Mouse (Mus musculus) spleen, adult 2 months (tissue): ENCODE measurements around the gene Ndufb7. TPM values are rescaled to one million over a fixed set of nuclear protein-coding genes. Genes with fewer than 3 reads are reported as not detected.

Experiments
- DNase-seq, 2 experiments: peaks; one replicate each; pipeline versions ENCODE4 v3.0.0 to v3.0.0-alpha.2; 2012 to 2021; ENCODE audit warnings: low spot score in 2 of 2, low read depth in 1 of 2
- H3K27ac ChIP-seq: fragments of 200-500 bp; 2 replicates; pipeline ENCODE4 v1.5.1; 2012; ENCODE audit warnings: low read length, inconsistent platforms; ENCODE audit not compliant: insufficient read depth
- H3K27me3 ChIP-seq: fragments of 200-500 bp; 2 replicates; pipeline ENCODE4 v1.6.1; 2012; ENCODE audit warnings: mild to moderate bottlenecking, moderate library complexity, low read length, inconsistent platforms; ENCODE audit not compliant: control insufficient read depth, insufficient read depth
- H3K36me3 ChIP-seq: fragments of 200-500 bp; 2 replicates; pipeline ENCODE4 v1.6.1; 2012; ENCODE audit warnings: mild to moderate bottlenecking, low read length, inconsistent platforms; ENCODE audit not compliant: control insufficient read depth, insufficient read depth
- H3K4me1 ChIP-seq: fragments of 200-500 bp; 2 replicates; pipeline ENCODE4 v1.6.1; 2011; ENCODE audit warnings: inconsistent platforms; ENCODE audit not compliant: control insufficient read depth, insufficient read depth, insufficient read length
- H3K4me3 ChIP-seq: fragments of 200-500 bp; 2 replicates; pipeline ENCODE4 v1.5.1; 2011; ENCODE audit warnings: mild to moderate bottlenecking, inconsistent platforms; ENCODE audit not compliant: insufficient read depth, insufficient read length; ENCODE audit errors: extremely low read depth
- CTCF ChIP-seq: fragments of 200-500 bp; IDR thresholded peaks from 2 replicates; pipeline ENCODE4 v1.5.1; 2011; ENCODE audit warnings: mild to moderate bottlenecking, inconsistent platforms; ENCODE audit not compliant: insufficient read depth, insufficient read length, insufficient replicate concordance; ENCODE audit errors: extremely low read depth
- POLR2A ChIP-seq: fragments of 200-500 bp; IDR thresholded peaks from 2 replicates; pipeline ENCODE4 v1.6.1; 2011; ENCODE audit warnings: low read depth, low read length, inconsistent platforms
- WGBS: fragments of 180-500 bp; shearing (Covaris S2); methylation state at CpG from one replicate; pipeline ENCODE4 v1.1.7; 2018; 5-methylcytosine and 5-hydroxymethylcytosine counted together
- polyA plus RNA-seq: library from polyadenylated mRNA; depleted of rRNA; stranded (reverse); fragments of >200 nt; gene quantifications from 2 replicates; pipeline ENCODE4 v1.2.3, GENCODE M21; 2012

Ndufb7 gene
- polyA plus RNA-seq, 1 experiment: 169 TPM

DNA sequence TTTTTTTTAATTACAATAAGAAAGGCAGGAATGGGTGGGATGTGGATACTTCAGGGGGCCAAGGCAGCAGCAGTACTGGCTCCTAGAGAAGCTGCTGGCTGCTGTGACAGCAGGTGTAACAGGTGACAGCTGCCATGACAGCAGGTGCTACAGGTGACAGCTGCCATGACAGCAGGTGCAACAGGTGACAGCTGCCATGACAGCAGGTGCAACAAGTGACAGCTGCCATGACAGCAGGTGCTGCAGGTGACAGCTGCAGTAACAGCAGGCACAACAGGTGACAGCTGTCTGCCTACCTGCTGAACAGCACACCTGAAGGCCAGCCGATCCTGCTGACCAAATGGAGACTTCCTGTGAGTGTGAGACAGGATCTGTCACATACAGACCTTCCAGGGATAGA is 18.3 kb downstream of the Ndufb7 start:
- TF ChIP-seq POLR2A: no peak
- TF ChIP-seq CTCF: no peak
- 89% methylated on average over 1 of the region's 1 CpGs for WGBS
- no peak overlapping the region for H3K4me3 ChIP-seq
- no peaks in the 10 kb centered on the region for H3K36me3 ChIP-seq
- no peak overlapping the region for H3K27ac ChIP-seq
- no peaks in the 10 kb centered on the region for H3K4me1 ChIP-seq
- H3K27me3 ChIP-seq: no peaks in the 10 kb centered on the region
- DNase-seq: no peak

DNA sequence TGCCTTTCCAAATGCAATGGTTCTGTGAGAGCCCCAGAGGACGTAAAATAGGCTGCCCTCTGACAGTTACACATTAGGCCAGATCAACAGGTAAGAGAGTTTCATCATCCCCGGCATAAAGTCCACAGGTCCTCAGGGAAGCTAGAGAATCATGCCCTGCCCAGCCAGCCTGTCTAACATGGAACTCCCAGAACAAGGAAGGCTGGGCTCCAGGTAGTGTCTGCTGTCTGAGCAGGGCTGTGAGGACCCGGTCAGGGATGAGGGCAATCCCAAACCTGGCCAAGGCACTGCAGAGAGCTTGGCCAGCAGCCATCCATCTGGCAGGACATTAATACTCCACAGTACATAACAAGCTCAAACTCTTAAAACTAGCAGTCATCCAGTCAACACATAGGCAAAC is 18.9 kb downstream of the Ndufb7 start:
- Histone ChIP-seq H3K27me3 (no peaks in the 10 kb centered on the region), H3K4me1 (no peaks in the 10 kb centered on the region), H3K36me3 (no peaks in the 10 kb centered on the region), H3K27ac (no peak overlapping the region), H3K4me3 (no peak overlapping the region)
- 95% methylated on average over 3 of the region's 3 CpGs for WGBS
- no peak for TF ChIP-seq CTCF
- TF ChIP-seq POLR2A: no peak
- no peak for DNase-seq

DNA sequence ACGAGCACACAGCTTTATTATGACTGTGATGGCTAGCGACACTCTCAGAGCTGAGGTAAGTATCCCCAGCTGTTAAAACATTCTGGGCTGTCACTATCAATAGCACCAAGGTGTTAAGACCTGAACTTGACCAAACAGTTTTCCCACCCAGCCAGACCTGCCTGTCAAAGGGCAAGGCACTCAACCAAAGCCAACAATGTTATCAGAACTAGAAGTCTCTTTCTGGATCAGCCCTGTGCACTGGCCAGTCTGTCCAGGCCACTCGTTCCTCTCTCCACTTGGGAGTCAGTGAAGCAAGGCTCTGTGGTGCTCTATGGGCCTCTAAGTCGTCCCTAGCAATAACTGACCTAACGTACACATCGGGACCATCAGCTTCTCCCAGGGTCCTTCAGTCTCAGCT is 21.2 kb downstream of the Ndufb7 start:
- no peak for DNase-seq
- no peak for TF ChIP-seq CTCF
- TF ChIP-seq POLR2A: no peak
- 94% methylated on average over 6 of the region's 6 CpGs for WGBS
- Histone ChIP-seq H3K27me3 (no peaks in the 10 kb centered on the region), H3K4me3 (no peak overlapping the region), H3K27ac (no peak overlapping the region), H3K4me1 (no peaks in the 10 kb centered on the region; the same call in 1 of the 2 replicates), H3K36me3 (no peaks in the 10 kb centered on the region)

DNA sequence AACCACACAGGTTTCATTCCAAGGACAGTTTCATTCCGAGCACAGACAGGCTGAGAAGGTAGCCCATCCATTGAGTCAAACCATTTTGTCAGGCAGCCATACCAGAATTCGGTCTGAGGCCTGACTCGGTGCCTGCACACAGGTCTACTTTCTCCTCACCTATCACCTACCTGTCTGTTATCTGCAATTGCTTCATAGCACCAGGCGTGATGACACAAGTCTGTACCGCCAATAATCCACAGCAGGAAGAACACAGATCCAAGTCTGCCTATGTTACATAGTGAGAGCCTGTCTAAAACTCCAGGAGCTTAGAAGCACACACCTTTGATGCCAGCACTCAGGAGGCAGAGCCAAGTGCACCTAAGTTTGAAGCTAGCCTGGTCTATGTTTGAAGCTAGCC is 22.4 kb downstream of the Ndufb7 start:
- TF ChIP-seq CTCF (no peak), POLR2A (no peak)
- no peaks in the 10 kb centered on the region for H3K27me3 ChIP-seq
- H3K4me1 ChIP-seq: no peaks in the 10 kb centered on the region; the same call in 1 of the 2 replicates
- WGBS: 95% methylated on average over 5 of the region's 5 CpGs
- no peaks in the 10 kb centered on the region for H3K36me3 ChIP-seq
- no peak for DNase-seq
- H3K27ac ChIP-seq: no peak overlapping the region
- no peak overlapping the region for H3K4me3 ChIP-seq

DNA sequence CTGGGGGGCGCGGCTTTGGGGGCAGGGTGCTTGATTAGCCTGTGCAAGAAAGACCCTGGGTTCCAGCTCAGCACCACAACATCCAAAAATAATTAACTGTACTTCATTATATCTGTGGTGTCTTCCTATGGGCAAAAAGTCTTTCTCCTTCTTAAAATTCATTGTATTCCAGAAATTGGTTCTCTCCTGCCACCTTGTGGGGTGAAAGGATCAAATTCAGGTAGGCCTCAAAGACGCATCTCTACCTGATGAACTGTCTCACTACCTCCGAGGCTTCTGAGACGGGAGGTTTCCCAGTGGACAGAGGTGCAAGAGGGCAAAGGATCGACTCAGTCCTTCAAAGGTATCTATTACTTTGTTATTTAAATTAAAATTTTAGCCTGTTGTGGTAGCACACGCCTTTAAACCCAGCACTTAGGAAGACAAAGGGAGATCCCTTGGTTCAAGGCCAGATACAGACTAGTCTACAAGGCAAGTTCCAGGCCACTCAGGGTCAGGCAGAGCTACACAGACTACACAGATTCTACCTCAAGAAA is 24.1 kb downstream of the Ndufb7 start:
- no peak overlapping the region for H3K4me3 ChIP-seq
- no peaks in the 10 kb centered on the region; the same call in 1 of the 2 replicates for H3K4me1 ChIP-seq
- TF ChIP-seq POLR2A (no peak), CTCF (no peak)
- DNase-seq: no peak
- no peaks in the 10 kb centered on the region for H3K36me3 ChIP-seq
- no peak overlapping the region for H3K27ac ChIP-seq
- 86% methylated on average over 7 of the region's 7 CpGs for WGBS
- no peaks in the 10 kb centered on the region for H3K27me3 ChIP-seq

DNA sequence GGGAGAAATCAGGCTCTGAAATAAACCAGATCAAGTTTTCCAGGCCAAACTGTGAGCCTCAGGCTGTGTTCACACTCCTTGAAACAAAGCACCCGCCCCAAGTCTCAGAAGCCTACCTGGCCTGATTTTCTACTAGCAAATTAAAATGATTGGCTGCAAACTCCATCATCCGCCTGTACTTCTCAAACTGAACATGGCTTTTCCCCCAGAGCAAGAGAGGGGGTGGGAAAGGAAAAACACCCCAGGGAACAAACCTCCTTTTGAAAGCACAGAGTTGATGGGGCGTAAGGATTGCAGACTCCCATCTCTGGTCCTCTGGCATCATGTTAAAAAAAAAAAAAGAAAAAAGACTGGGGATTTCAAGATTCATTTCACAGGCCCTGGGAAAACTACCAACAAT is 26.2 kb downstream of the Ndufb7 start:
- Histone ChIP-seq H3K4me1 (no peaks in the 10 kb centered on the region; the same call in 1 of the 2 replicates), H3K4me3 (no peak overlapping the region), H3K27ac (no peak overlapping the region), H3K27me3 (no peaks in the 10 kb centered on the region), H3K36me3 (no peaks in the 10 kb centered on the region)
- TF ChIP-seq CTCF (no peak), POLR2A (no peak)
- no peak for DNase-seq
- WGBS: 94% methylated on average over 3 of the region's 3 CpGs

DNA sequence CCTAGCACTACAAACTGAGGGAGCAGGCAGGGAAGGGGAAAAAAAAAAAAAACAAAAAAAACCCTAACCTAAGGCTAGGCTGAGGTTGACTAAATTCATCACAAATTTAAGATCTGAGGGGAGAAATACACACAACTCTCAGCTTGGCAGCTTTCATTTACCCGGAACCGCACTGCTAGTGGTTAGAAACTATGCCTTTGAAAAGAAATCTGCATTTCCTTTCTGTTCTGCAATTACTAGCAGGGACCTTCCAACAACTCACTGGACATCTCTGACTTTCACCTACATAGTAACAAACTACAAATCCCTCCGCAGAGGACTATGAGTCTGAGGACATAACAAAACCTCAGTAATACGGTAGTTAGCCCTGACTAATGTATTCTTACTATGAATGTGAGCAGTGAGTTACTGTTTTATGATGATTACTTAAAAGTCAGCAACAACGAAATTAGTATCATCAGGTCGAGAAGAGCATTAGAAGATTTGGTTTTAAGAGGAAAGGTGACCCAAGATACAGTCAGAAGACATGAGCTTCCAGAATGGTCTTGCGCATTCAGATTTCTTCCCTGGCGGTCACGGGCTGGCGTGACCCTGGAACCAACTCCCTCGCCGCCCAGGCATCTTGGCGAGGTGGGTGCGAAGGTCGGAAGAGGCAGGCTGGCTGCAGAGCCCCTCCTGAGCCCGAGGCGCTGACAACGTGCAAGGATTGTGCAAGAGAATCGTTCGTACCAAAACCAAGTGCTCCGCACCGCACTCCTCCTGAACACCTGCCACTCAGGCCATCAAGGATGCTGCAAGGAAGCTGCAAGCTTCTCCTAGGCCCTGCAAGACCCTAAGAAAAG is 27.1 kb downstream of the Ndufb7 start:
- H3K27me3 ChIP-seq: no peaks in the 10 kb centered on the region
- under 1% methylated on average over 22 of the region's 22 CpGs for WGBS
- DNase-seq: no peak
- no peaks in the 10 kb centered on the region for H3K36me3 ChIP-seq
- H3K4me3 ChIP-seq: peak overlapping the region; percentile 78
- no peak for TF ChIP-seq CTCF
- TF ChIP-seq POLR2A: no peak
- H3K4me1 ChIP-seq: no peaks in the 10 kb centered on the region; the same call in 1 of the 2 replicates
- H3K27ac ChIP-seq: peak overlapping the region; percentile 87
